Mouse (Mus musculus): Measurements from ENCODE around the gene Rab42.

GRCm38 (mm10) chr4:132329115-132329834 lies 26.1 kb upstream of the Rab42 start, which contains the start of gene Trnau1ap:
- TF ChIP-seq POLR2A (IDR thresholded peaks at IDR 0.05; ENCODE audit: borderline replicate concordance, insufficient read depth, low read length) (peak; percentile 64), CTCF (IDR thresholded peaks at IDR 0.05; ENCODE audit: borderline replicate concordance, insufficient read depth, low read depth, low read length) (no peak)
